Mouse (Mus musculus) c-Kit-positive CD71-negative TER-119-negative erythroid progenitor cells, embryonic 14.5 days (primary cell): Measurements from ENCODE around the gene Chaf1a.
"Not testable (repeated sequence)": the region's sequence is repeated elsewhere in the genome, so short reads cannot be mapped to it uniquely, and the experiment has no call there.

Source experiments
- DNase-seq: peaks from one replicate; pipeline ENCODE4 v3.0.0-alpha.2; 2013; ENCODE audit warnings: low read depth

The Chaf1a gene

GRCm38 (mm10) chr17:56092312-56092711, 52.1 kb downstream of the Chaf1a start:
- DNase-seq = no peak

DNA sequence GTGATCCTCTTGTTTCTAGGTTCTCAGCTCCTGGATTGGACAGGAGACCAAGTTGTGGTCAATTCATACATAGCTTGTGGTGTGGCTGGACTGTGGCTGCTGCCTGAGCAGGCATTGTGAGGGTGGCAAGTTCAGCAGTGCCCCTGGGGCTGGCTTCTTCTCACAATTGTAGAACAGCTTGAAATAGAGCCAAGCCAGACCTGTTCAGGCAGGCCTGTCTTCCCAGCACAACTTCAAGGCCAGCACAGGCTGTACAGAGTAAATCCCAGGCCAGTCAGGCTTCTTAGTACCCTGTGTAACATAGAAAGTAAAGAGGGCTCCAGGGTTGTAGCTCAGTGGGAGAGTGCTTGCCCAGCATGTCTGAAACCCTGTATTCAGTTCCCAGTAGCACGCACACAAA, 52.6 kb downstream of the Chaf1a start:
- DNase-seq = no peak

GRCm38 (mm10) chr17:56096883-56097282, 56.6 kb downstream of the Chaf1a start:
- DNase-seq = no peak

DNA sequence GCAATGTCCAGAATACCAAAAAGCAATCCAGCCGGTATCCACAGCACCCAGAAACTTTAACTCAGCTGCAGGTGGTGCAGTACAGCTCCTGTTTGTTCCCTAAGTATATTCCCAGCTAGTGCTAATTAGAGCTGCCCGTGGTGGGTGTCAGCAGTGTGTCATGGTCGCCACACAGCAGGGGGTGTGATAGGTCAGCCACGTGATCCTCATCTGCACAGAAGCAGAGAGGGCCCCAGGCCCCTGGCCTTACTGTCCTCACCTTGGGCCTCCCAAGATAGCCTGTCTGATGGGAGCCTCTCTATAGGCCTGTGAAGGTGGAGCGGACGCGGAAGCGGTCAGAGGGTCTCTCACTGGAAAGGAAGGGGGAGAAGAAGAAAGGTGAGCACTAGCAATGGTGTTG, 57.9 kb downstream of the Chaf1a start:
- DNase-seq = no peak

DNA sequence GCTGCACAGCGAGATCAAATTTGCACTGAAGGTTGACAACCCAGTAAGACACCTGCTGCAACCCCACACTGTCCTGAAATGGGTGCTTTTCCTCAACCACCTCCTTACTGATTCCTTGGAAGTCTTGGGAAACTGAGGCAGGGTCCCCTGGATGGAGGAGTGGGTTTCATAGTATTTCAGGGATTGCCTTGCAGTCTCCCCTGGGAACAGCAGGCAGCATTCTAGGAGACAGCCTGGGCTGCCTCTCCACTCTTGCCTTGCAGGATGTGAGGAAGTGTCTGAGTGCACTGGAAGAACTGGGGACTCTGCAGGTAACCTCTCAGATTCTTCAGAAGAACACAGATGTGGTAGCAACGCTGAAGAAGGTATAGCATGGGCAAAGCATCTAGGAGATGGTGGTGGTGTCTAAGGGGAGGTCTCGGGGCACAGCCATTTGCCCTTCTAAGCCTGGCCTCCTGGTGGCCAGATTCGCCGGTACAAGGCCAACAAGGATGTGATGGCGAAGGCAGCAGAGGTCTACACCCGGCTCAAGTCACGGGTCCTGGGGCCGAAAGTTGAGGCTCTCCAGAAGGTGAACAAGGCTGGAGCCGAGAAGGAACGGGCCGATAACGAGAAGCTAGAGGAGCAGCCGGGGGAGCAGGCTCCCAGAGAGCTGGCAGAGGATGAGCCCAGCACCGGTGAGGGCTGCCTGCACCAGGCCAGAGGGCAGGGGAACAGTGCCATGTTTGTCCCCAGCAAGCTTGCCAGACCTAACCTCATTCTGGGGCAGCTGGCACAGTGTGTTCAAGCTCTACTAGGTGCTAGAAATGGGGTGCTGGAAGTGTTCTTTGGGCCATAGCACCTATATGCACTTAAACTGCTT, 58.7 kb downstream of the Chaf1a start:
- no peak for DNase-seq

- no peak for DNase-seq
Measured at GRCm38 (mm10) chr17:56100811-56101210, 60.6 kb downstream of the Chaf1a start.

- DNase-seq = no peak
Measured at GRCm38 (mm10) chr17:56102158-56102557, 61.9 kb downstream of the Chaf1a start.

DNA sequence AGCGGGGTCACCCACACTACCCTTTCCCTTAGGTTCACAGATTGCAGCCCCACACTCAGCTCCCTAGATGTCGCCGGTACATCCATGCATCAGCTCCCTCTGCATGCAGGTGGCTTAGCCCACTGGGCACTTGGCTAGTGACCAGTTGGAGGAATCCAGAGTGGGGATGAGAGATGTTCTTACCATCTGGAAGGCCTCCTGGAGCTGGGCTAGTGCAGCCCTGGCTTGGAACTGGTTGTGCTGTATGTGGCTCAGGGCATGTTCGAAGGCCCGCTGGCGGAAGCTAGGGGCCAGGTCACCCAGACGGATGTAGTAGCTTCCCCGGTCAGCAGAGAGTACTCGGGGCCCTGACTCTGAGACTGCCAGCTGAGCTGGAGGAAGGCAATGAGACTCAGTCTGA, 62.7 kb downstream of the Chaf1a start:
- DNase-seq = no peak

- no peak for DNase-seq
Measured at GRCm38 (mm10) chr17:56103465-56104285, 63.4 kb downstream of the Chaf1a start.

DNA sequence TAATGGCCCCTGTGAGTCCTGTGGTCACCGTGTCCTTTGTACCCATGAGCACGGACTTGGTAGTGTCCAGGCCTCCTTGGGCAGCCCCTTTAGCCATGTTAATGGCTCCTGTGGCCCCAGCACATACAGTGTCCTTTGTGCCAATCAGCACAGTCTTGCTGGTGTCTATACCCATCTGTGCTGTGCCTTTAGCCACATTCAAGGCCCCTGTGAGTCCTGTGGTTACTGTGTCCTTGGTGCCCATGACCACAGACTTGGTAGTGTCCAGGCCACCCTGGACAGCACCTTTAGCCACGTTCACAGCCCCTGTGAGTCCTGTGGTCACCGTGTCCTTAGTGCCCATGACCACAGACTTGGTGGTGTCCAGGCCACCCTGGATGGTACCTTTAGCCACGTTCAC, 64.6 kb downstream of the Chaf1a start:
- DNase-seq = not testable (repeated sequence)

DNA sequence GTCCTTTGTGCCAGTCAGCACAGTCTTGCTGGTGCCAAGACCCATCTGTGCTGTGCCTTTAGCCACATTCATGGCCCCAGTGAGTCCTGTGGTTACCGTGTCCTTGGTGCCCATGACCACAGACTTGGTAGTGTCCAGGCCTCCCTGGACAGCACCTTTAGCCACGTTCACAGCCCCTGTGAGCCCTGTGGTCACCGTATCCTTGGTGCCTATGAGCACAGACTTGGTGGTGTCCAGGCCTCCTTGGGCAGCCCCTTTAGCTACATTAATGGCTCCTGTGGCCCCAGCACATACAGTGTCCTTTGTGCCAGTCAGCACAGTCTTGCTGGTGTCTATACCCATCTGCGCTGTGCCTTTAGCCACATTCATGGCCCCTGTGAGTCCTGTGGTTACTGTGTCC, 66.2 kb downstream of the Chaf1a start:
- DNase-seq = not testable (repeated sequence)

- DNase-seq = no peak
Measured at GRCm38 (mm10) chr17:56106981-56107380, 66.7 kb downstream of the Chaf1a start.

DNA sequence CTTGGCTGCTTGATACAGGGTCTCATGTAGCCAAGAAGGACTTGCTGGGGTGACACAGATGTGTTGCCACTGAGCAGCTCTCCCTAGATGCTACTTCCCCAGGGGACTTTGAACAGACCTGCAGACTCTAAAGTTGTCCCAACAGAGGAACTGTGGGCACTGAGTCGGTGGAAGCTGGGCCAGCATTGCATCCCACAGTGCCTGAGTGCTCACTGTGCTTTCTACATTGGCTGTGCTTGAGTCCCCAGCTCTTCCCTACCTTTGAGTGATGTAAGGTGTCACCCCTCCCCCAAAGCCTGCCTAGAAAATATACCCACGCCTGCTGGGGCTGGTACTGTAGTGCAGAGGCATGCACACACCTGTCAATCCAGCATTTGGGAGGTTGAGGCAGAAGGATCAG, 67.5 kb downstream of the Chaf1a start:
- DNase-seq = no peak

DNA sequence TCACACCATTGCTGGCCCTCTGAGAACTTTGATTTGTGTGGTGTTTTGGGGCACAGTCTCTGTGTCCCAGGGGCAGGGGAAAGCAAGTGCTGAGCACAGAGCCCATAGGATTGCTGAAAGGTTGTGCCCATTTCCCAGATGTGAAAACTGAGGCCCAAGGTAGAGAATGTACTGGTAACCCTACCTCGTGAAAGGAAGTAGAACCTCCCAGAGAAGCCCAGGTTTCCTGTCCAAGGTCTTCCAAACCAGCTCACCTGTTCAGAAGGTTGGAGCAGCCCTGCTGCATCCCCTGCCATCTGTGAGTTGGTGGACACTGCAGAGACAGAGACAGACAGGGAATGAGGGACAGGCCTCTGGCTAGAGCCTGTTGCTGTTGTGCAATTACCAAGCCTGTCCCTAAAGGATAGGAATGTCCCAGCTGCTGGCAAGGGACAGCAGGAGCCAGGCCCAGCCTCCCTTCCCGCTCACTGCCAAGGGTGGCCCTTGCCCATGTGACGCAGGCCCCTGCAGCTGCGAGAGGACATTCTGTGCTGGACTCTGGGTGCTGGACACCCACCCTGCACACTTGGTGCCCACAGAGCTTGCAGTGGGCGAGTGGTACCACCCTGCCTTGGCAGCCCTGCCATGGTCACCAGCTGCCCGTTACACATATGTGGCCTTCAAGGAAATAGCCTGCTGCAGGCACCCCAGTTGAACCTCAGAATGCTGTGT, 68.2 kb downstream of the Chaf1a start:
- no peak for DNase-seq

- no peak for DNase-seq
Measured at GRCm38 (mm10) chr17:56109219-56110051, 69.2 kb downstream of the Chaf1a start, which contains the start of gene Plin4. Plin4 (minus strand) TSS chr17:56109803.

GRCm38 (mm10) chr17:56110571-56110970, 70.3 kb downstream of the Chaf1a start:
- DNase-seq = no peak

- DNase-seq = no peak
Measured at GRCm38 (mm10) chr17:56111021-56111420, 70.8 kb downstream of the Chaf1a start.

GRCm38 (mm10) chr17:56111864-56112263, 71.6 kb downstream of the Chaf1a start:
- DNase-seq = peak; percentile 67

GRCm38 (mm10) chr17:56112743-56113142, 72.5 kb downstream of the Chaf1a start:
- DNase-seq = no peak

GRCm38 (mm10) chr17:56116193-56116592, 76.0 kb downstream of the Chaf1a start:
- no peak for DNase-seq

- DNase-seq = no peak
Measured at GRCm38 (mm10) chr17:56117251-56117710, 77.0 kb downstream of the Chaf1a start, which contains the start of gene Plin5. Plin5 (minus strand) TSS chr17:56117596.
